8 mouse cellular contexts compared by ENCODE assay signal in genomic region chr5:128877425-128878035, GRCm38 (mm10).
DNase-seq lines count a peak whose midpoint lies in the region; ATAC-seq lines count a peak whose summit lies in the region.

No protein-coding gene starts in this region.

- peaks cover 11% of the 10 kb centered on the region for H3K4me1 ChIP-seq in midbrain, embryonic 13.5 days (replicated peaks)
- no peaks in the 10 kb centered on the region for H3K4me1 ChIP-seq in midbrain, embryonic 11.5 days (ENCODE audit: control insufficient read depth, insufficient read depth, low read length)
- peaks cover 18% of the 10 kb centered on the region for H3K4me1 ChIP-seq in forebrain, embryonic 15.5 days

- peak overlapping the region; percentile 53 for H3K27ac ChIP-seq in midbrain, embryonic 13.5 days
- H3K27ac ChIP-seq in midbrain, embryonic 11.5 days (ENCODE audit: low read depth, low read length): no peak overlapping the region
- H3K27ac ChIP-seq in forebrain, embryonic 15.5 days (replicated peaks): peak overlapping the region; percentile 78

- H3K9me3 ChIP-seq in midbrain, embryonic 13.5 days: no peaks in the 10 kb centered on the region
- H3K9me3 ChIP-seq in midbrain, embryonic 11.5 days (ENCODE audit: control insufficient read depth, low read length): no peaks in the 10 kb centered on the region
- no peaks in the 10 kb centered on the region for H3K9me3 ChIP-seq in forebrain, embryonic 15.5 days

- no peaks in the 10 kb centered on the region for H3K36me3 ChIP-seq in midbrain, embryonic 13.5 days
- no peaks in the 10 kb centered on the region for H3K36me3 ChIP-seq in midbrain, embryonic 11.5 days (ENCODE audit: control insufficient read depth, insufficient read depth, low read length)
- H3K36me3 ChIP-seq in forebrain, embryonic 15.5 days: no peaks in the 10 kb centered on the region

- H3K4me2 ChIP-seq in midbrain, embryonic 13.5 days (replicated peaks): 0 out of 2 replicates have a peak overlapping the region, but pooled peaks have one; percentile 3
- H3K4me2 ChIP-seq in midbrain, embryonic 11.5 days: no peak overlapping the region
- H3K4me2 ChIP-seq in forebrain, embryonic 15.5 days (replicated peaks): peak overlapping the region; percentile 17

- peak; percentile 43; the same call in 1 of the 2 replicates for ATAC-seq in midbrain, embryonic 13.5 days
- no peak for ATAC-seq in midbrain, embryonic 11.5 days (ENCODE audit: low FRiP score)
- ATAC-seq in forebrain, embryonic 15.5 days (replicated peaks): peak; percentile 94

- no peak overlapping the region for H3K4me3 ChIP-seq in midbrain, embryonic 13.5 days (replicated peaks)
- no peak overlapping the region for H3K4me3 ChIP-seq in midbrain, embryonic 11.5 days (ENCODE audit: low read depth, low read length)
- no peak overlapping the region for H3K4me3 ChIP-seq in forebrain, embryonic 15.5 days

- DNase-seq in midbrain, embryonic 11.5 days (ENCODE audit: low spot score, missing footprints): no peak
- peak; percentile 33 to 65 for DNase-seq in left cerebral cortex, adult 9 months (ENCODE audit: low spot score in 2 of 2)
- peak; percentile 82 for DNase-seq in telencephalon, adult 2 months (ENCODE audit: low read depth, low spot score)
- no peak for DNase-seq in gastrocnemius, adult 18-20 months (ENCODE audit: low spot score)
- no peak for DNase-seq in urinary bladder, postnatal 4 days (ENCODE audit: low spot score in 2 of 2)
- DNase-seq in urinary bladder, postnatal 10 days (ENCODE audit: low spot score): no peak

- no peaks in the 10 kb centered on the region for H3K27me3 ChIP-seq in midbrain, embryonic 13.5 days
- H3K27me3 ChIP-seq in midbrain, embryonic 11.5 days (ENCODE audit: control insufficient read depth, insufficient read depth, low read length): no peaks in the 10 kb centered on the region
- no peaks in the 10 kb centered on the region for H3K27me3 ChIP-seq in forebrain, embryonic 15.5 days

- H3K9ac ChIP-seq in midbrain, embryonic 13.5 days (replicated peaks): no peak overlapping the region
- no peak overlapping the region for H3K9ac ChIP-seq in midbrain, embryonic 11.5 days (ENCODE audit: low read length)
- H3K9ac ChIP-seq in forebrain, embryonic 15.5 days (replicated peaks): no peak overlapping the region

- WGBS in midbrain, embryonic 13.5 days: 21% methylated on average over 16 of the region's 16 CpGs
- WGBS in midbrain, embryonic 11.5 days: 23% methylated on average over 16 of the region's 16 CpGs
- WGBS in forebrain, embryonic 15.5 days: 11% methylated on average over 15 of the region's 16 CpGs

Comparison
In these comparisons a context has a peak if more than half of its experiments do, and no peak if none do; other contexts are left out.
1. DNase-seq: peak in left cerebral cortex, adult 9 months (2 of 2) and telencephalon, adult 2 months (single experiment); none in midbrain, embryonic 11.5 days (single experiment), gastrocnemius, adult 18-20 months (single experiment), urinary bladder, postnatal 4 days (0 of 2) and urinary bladder, postnatal 10 days (single experiment).